Mouse (Mus musculus) heart, postnatal 14 days (tissue): ENCODE measurements around the gene Itpka. TPM values are rescaled to one million over a fixed set of nuclear protein-coding genes. Genes with fewer than 3 reads are reported as not detected.

Experiments
- DNase-seq, 2 experiments: peaks; one replicate each; pipeline ENCODE4 v3.0.0; 2021 to 2022
- intact Hi-C: fragments of 180-260 bp; cut with DNase I; formaldehyde crosslinking; loops from one replicate; pipeline ENCODE4 v1.15.1; 2025
- total RNA-seq, 2 experiments: library from RNA; stranded (reverse); gene quantifications; 2 replicates each; pipeline ENCODE4 v1.2.3; 2021

Itpka gene
- total RNA-seq, 2 experiments from 2014 or later = 0.41 to 1.1 TPM

DNA sequence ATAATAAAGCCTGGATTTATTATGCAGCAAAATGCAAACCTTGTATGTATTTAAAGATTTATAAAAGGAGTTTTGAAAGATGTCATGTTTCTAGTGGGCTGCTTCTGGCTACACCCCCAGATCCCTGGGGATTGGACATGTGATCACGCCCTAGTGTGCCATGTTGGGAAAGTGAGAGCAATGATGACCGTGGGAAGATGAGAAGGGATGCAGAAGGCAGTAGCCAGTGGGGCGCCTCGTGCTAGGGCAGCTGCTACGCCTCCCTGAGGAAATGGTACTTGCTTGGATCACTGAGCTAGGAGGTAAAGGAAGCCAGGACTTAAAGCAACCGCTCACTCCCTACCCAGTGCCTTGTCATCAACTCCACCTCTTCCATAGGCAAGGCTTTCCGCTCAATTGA, 5.4 kb downstream of the Itpka start:
- DNase-seq = no peak
- intact Hi-C loops = no loop called here

GRCm38 (mm10) chr2:119749260-119749659, 7.1 kb downstream of the Itpka start:
- no peak for DNase-seq
- intact Hi-C loops = no loop called here

- intact Hi-C loops = no loop called here
- DNase-seq = peak in 1 of 2 experiments; percentile 12
Observed at GRCm38 (mm10) chr2:119757601-119758100, 15.5 kb downstream of the Itpka start.

DNA sequence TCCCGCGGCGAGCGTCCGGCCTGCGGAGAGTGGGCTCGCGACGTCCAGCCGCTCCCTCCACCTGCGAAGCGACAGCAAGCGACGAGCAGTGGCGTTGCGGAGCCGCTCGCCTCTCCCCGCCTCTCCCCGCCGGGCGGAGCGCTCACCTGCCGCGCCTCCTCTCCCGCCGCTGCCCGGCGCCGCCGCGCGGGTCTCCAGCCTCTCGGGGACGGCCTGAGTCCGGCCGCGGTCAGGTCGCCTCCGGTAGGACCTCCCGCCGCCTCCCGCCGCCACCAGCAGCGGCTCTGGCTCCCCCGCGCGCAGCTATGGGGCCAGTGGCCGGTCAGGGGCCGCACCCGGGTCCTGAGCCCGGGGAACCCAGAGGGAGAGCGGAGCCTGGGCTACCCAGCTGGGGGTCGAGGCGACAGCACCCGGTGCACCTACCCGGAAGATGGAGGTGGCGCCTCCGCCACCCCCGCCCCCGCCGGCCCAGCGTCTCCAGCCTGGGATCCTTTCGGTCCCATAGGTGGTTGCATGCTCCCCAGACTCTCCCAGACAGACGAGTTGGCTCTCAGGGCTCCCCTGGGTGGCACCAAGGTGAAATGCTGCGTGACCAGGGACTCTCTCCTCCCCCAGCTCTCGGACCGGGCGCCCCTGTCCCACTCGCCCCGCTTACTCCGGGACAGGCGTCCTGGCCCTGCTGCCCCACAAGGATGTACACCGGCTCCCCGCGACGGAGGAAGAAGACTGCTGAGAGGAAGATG, 16.1 kb downstream of the Itpka start:
- DNase-seq = peak; percentile 29 to 34

DNA sequence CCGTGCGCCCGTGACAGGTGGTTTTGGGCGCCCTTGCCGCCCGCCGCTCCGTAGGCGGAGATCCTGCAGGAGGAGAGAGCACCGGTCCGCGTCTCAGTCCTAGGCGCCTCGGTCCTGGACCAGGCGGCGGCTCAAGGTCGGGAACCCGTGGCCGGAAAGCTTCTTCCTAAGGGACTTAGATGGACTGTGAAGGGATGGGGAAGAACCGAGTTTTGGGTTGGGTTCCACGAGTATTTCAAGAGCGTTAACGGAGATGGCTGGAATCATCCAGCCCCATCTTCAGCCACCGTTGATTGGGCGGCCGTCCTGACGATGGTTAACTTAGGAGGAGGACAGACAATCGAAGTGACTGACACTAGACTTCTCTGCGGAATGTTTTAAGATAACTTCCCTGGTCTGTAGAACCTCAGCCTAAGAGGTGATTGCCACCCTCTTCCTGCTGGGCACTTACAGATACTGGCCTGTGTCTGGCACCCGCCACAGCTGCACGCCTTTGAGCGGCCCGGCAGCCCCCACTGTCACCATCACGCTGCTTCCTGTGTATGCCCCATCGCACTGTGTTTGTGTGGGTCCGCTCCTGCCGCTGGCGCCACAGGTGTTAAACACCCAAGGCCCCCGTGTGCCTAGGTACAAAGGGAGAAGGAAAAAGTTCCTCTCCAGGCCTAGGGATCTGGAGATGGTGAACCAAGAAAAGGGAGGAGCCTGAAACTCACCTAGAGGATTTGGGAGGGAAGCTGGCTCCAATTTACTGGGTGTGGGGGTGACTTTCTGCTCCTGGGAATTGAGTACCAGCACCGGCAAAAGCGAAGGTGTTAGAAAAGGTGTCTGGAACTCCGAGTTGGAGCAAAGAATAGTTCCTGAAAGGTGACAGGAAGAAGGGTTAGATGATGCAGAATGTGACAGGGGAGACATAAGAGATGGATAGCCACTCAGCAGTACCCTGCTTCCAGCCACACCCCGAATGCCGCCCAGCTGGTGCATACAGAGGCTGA, 17.0 kb downstream of the Itpka start:
- intact Hi-C loops = no loop called here
- no peak for DNase-seq

More for the DNA sequence above, 16.1 kb downstream of the Itpka start:
- intact Hi-C loops = no loop called here

- intact Hi-C loops = no loop called here
Observed at GRCm38 (mm10) chr2:119760251-119760650, 18.1 kb downstream of the Itpka start, which contains the start of gene Ltk. TSS of gene Ltk (minus strand) at chr2:119760431.

GRCm38 (mm10) chr2:119762276-119762675, 20.1 kb downstream of the Itpka start:
- no peak for DNase-seq
- intact Hi-C loops = no loop called here

More at GRCm38 (mm10) chr2:119760251-119760650, 18.1 kb downstream of the Itpka start, which contains the start of gene Ltk:
- no peak for DNase-seq

- intact Hi-C loops = no loop called here
Observed at GRCm38 (mm10) chr2:119763924-119764323, 21.8 kb downstream of the Itpka start.

DNA sequence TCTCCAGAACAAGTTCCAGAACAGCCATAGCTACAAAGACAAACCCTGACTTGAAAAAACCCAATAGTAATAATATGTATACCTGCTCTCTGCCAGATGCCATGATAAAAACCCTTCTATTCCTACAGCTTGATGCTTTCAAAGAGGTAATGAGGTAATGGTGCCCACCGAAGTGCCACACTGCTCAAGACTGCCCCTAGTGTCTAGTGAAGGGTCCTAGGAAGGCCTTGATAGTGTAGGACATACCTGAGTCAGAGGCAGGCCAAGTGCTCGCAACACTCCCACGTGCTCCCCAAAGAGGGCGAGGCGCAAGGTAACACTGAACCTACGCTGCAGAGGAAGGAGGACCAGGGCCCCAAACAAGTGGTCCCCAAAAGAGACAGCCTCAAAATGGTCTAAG, 25.1 kb downstream of the Itpka start:
- intact Hi-C loops = no loop called here

More at GRCm38 (mm10) chr2:119763924-119764323, 21.8 kb downstream of the Itpka start:
- no peak for DNase-seq

GRCm38 (mm10) chr2:119787206-119787883, 45.2 kb downstream of the Itpka start, which contains the start of gene Rpap1:
TSS of gene Rpap1 (minus strand) at chr2:119787537.
- intact Hi-C loops = no loop called here
- peak; percentile 84 to 89 for DNase-seq

More for the DNA sequence above, 25.1 kb downstream of the Itpka start:
- no peak for DNase-seq

DNA sequence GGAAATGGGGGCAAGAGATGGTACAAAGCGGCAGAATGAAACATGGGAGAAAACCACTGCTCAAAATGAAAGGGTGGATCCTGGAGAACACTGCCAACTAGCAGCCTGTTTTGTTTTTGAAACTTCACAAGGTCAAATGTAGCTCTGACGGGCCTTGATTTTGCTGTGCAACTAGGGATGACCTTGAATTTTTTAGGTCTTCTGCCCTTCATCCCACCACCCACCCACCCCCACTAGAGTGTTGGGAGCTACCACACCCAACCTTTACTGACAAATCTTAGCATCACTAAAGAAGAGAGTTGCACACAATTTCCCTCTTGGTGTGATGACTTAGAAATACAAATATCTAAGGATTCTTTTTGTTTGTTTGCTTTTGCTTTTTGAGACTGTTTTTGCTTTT, 47.9 kb downstream of the Itpka start:
- intact Hi-C loops = no loop called here
- no peak for DNase-seq

GRCm38 (mm10) chr2:119797279-119797783, 55.2 kb downstream of the Itpka start, which contains the start of gene Tyro3:
TSS of gene Tyro3 (plus strand) at chr2:119797733.
- no peak for DNase-seq
- intact Hi-C loops = loop anchor here (5.0 kb wide), 2 partner anchors 75 to 100 kb away; partner anchors contain the start of gene Mga

- peak; percentile 77 to 83 for DNase-seq
- intact Hi-C loops = loop anchor here (5.0 kb wide), 2 partner anchors 74 to 99 kb away; partner anchors contain the start of gene Mga
Observed at GRCm38 (mm10) chr2:119798246-119798927, 56.2 kb downstream of the Itpka start.

DNA sequence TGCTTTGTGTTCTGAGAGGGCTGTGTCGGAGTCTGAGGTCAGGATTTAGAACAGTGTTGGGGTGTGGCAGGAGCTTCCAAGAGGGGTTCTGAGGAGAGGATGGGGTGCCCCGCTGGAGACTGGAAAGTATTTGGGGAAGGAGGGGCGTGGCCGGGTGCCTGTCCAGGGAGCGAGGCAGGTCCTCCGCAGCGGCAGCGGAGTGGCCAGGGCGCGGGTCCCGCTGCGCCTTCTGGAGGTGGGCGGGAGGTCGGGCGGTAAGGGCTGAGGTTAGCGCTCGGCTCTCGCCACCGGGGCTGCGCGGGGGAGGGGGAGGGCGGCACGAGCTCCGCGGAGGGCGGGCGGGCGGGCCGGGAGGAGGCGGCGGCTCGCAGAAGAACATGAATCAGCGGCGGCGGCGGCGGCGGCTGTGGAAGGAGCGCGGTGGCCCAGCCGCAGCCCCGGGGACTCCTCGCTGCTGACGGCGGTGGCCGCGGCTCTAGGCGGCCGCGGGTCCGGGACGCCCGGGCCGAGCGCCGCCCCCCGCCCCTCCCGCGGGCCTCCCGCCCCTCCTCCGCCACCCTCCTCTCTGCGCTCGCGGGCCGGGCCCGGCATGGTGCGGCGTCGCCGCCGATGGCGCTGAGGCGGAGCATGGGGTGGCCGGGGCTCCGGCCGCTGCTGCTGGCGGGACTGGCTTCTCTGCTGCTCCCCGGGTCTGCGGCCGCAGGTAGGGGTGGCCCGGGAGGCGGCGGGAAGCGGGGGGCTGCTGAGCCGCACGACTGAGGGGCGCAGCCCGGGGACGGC, 57.2 kb downstream of the Itpka start:
- intact Hi-C loops = loop anchor here (5.0 kb wide), 2 partner anchors 73 to 98 kb away; partner anchors contain the start of gene Mga
- DNase-seq = peak; percentile 61 to 73

- intact Hi-C loops = loop anchor here (5.0 kb wide), 2 partner anchors 72 to 97 kb away; partner anchors contain the start of gene Mga
- no peak for DNase-seq
Observed at GRCm38 (mm10) chr2:119799961-119800550, 57.9 kb downstream of the Itpka start.
